Mouse (Mus musculus): ENCODE data around the gene Trio. TPM values are rescaled to one million over a fixed set of nuclear protein-coding genes. Genes with fewer than 3 reads are reported as not detected.
A peak's percentile ranks its signal among the peaks of the same experiment; 100 is the strongest.

The Trio gene
- polyA plus RNA-seq, 1 experiment from 2014 or later = 53.9 TPM

DNA sequence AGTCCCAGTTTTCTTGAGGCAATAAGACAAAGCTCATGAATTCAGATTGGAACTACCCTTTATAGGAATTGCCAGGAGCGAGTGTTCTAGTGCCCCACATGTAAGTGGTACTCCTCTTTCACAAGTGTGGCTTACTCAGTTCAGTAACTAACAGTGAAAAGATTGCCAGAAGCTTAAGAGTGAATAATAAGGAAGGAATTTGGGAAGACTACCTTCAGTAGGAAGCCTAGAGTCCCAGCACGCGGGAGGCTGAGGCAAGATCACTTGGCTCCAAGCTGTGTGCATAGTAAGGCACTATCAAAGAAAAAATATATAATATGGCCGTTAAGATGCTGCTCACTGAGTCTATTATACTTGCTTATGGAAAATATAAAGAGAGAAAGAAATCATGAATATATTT lies 26.2 kb upstream of the Trio start:
- Histone ChIP-seq H3K9me3 (ENCODE audit: control insufficient read depth, low read length) (no peaks in the 10 kb centered on the region), H3K27me3 (ENCODE audit: control insufficient read depth, insufficient read depth, low read length) (no peaks in the 10 kb centered on the region), H3K4me2 (replicated peaks) (no peak overlapping the region), H3K27ac (no peak overlapping the region), H3K4me1 (replicated peaks; ENCODE audit: control insufficient read depth, insufficient read depth, low read length) (0 out of 2 replicates have a peak, but pooled peaks cover 7% of the 10 kb centered on the region), H3K9ac (no peak overlapping the region), H3K4me3 (replicated peaks; ENCODE audit: low read length) (no peak overlapping the region), H3K36me3 (replicated peaks; ENCODE audit: control insufficient read depth, insufficient read depth) (no peaks in the 10 kb centered on the region)
- WGBS = 39% methylated on average over 4 of the region's 4 CpGs
- ATAC-seq (ENCODE audit: low FRiP score) (peak; percentile 12; the same call in 1 of the 2 replicates), DNase-seq (ENCODE audit: low spot score) (peak; percentile 43)

DNA sequence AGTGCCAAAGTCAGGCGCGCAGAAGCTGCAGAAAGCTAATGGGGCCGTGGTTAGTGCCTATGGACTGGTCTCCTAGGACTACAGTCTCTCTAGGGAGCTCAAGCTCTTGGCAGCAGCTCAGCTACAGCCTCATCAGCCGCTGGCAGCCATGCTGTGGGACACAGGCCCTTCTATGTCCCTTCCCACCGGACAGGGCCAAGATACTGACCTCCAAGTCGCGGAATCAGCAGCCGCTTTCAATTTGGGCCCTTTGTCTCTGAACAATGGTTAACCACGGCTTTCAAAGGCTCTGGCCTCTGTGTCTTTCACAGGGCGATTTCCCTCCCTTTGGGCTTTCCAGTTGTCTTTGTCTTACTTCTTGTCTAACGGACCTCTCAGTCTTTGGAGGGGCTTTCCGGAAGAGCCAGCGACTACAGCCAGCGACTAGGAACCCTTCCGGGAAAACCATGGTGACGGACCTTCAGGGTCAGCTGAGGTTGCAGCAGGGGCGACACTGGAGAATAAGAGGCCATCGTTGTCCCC lies 25.5 kb upstream of the Trio start:
- Histone ChIP-seq H3K4me1 (replicated peaks; ENCODE audit: control insufficient read depth, insufficient read depth, low read length) (0 out of 2 replicates have a peak, but pooled peaks cover 7% of the 10 kb centered on the region), H3K36me3 (replicated peaks; ENCODE audit: control insufficient read depth, insufficient read depth) (no peaks in the 10 kb centered on the region), H3K9ac (no peak overlapping the region), H3K9me3 (ENCODE audit: control insufficient read depth, low read length) (no peaks in the 10 kb centered on the region), H3K4me2 (replicated peaks) (peak overlapping the region; percentile 30), H3K4me3 (replicated peaks; ENCODE audit: low read length) (no peak overlapping the region), H3K27ac (no peak overlapping the region), H3K27me3 (ENCODE audit: control insufficient read depth, insufficient read depth, low read length) (no peaks in the 10 kb centered on the region)
- ATAC-seq (ENCODE audit: low FRiP score) (peak; percentile 95), DNase-seq (ENCODE audit: low spot score) (peak; percentile 75)
- 7% methylated on average over 18 of the region's 18 CpGs for whole genome bisulfite sequencing

DNA sequence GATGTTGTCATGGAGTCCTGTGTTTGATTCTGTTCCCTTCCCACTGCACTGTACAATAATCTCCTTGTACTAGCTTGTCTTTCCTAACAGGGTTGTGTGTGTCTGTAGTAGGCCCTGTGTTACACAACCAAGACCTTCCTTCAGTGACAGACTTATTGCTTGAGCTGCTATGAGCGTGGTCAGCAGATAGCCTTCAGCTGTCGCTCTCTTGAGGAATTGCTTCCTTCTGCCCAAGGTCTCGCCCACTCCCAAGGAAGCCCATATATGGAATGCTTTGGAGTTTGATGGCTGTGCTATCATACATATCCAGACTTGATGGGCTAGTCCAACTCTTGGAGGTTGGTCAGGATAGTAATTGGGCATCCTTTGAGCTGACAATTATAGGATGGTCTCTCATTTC lies 22.1 kb upstream of the Trio start:
- no peak overlapping the region for H3K9ac ChIP-seq
- H3K4me1 ChIP-seq (replicated peaks; ENCODE audit: control insufficient read depth, insufficient read depth, low read length) = 0 out of 2 replicates have a peak, but pooled peaks cover 7% of the 10 kb centered on the region
- no peak overlapping the region for H3K4me3 ChIP-seq (replicated peaks; ENCODE audit: low read length)
- H3K9me3 ChIP-seq (ENCODE audit: control insufficient read depth, low read length) = no peaks in the 10 kb centered on the region
- no peak for DNase-seq (ENCODE audit: low spot score)
- H3K36me3 ChIP-seq (replicated peaks; ENCODE audit: control insufficient read depth, insufficient read depth) = no peaks in the 10 kb centered on the region
- H3K27me3 ChIP-seq (ENCODE audit: control insufficient read depth, insufficient read depth, low read length) = no peaks in the 10 kb centered on the region
- no peak for ATAC-seq (ENCODE audit: low FRiP score)
- H3K27ac ChIP-seq = no peak overlapping the region
- WGBS = 90% methylated on average over 3 of the region's 3 CpGs
- no peak overlapping the region for H3K4me2 ChIP-seq (replicated peaks)

DNA sequence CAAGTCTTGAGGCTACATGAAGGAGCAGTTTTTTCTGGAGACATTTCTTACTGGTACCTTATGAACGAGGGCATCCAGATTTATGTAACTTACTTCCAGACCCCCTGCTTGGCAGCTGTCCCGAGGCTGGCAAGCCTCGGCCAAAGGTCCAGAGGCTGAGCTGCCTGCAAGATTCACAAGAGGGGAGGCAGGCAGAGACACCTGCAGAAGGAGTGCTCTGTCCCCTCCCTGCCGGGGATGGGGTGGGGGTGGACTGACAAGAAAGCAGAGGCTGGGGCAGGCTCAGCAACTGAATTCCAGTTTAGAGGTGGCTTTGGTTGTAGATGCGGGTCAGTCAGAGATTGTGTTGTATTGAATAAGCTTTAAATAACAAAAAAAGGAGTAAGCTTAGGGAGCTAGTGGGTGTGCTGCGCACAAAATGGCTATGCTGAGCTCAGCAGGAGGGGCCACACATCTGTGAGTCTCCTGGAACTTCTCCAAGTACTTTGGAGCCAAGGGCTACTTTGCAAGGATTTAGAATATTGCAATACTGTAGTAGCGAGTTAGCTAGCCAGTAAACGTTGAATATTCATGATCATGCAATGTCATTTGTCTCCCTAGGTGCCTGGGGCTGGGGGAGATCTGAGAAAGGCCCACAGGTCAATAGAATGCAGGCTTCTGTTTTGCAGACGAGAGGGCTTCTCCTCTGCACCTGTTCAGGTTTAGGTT lies 15.7 kb upstream of the Trio start:
- ATAC-seq (ENCODE audit: low FRiP score) (peak; percentile 14; the same call in 1 of the 2 replicates), DNase-seq (ENCODE audit: low spot score) (no peak)
- Histone ChIP-seq H3K27me3 (ENCODE audit: control insufficient read depth, insufficient read depth, low read length) (no peaks in the 10 kb centered on the region), H3K4me3 (replicated peaks; ENCODE audit: low read length) (no peak overlapping the region), H3K4me2 (replicated peaks) (no peak overlapping the region), H3K36me3 (replicated peaks; ENCODE audit: control insufficient read depth, insufficient read depth) (no peaks in the 10 kb centered on the region), H3K9ac (no peak overlapping the region), H3K9me3 (ENCODE audit: control insufficient read depth, low read length) (no peaks in the 10 kb centered on the region), H3K4me1 (replicated peaks; ENCODE audit: control insufficient read depth, insufficient read depth, low read length) (no peaks in the 10 kb centered on the region), H3K27ac (no peak overlapping the region)
- WGBS = 7% methylated on average over 9 of the region's 9 CpGs

DNA sequence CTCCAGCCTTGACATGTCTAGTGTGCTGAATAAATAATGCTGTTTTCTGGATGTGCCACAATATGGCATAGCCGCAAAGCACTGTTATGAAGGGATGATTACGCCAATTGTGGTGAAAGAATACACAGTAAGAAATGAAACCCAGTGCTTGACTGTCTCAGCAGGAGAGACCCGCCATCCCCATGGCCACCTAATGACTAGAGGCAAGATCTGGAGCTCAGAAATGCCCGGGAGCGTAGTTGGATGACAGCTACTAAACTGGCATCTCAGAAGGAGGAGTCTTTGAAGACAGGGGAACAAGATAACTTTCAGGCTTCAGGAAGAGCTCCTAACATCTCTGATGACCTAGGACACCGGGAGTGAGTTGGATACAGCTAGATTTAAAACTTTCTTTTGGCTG lies 12.0 kb upstream of the Trio start:
- Histone ChIP-seq H3K4me1 (replicated peaks; ENCODE audit: control insufficient read depth, insufficient read depth, low read length) (no peaks in the 10 kb centered on the region), H3K27ac (no peak overlapping the region), H3K36me3 (replicated peaks; ENCODE audit: control insufficient read depth, insufficient read depth) (no peaks in the 10 kb centered on the region), H3K4me2 (replicated peaks) (no peak overlapping the region), H3K4me3 (replicated peaks; ENCODE audit: low read length) (no peak overlapping the region), H3K27me3 (ENCODE audit: control insufficient read depth, insufficient read depth, low read length) (no peaks in the 10 kb centered on the region), H3K9ac (no peak overlapping the region), H3K9me3 (ENCODE audit: control insufficient read depth, low read length) (no peaks in the 10 kb centered on the region)
- ATAC-seq (ENCODE audit: low FRiP score) (no peak), DNase-seq (ENCODE audit: low spot score) (no peak)
- 92% methylated on average over 6 of the region's 6 CpGs for WGBS

DNA sequence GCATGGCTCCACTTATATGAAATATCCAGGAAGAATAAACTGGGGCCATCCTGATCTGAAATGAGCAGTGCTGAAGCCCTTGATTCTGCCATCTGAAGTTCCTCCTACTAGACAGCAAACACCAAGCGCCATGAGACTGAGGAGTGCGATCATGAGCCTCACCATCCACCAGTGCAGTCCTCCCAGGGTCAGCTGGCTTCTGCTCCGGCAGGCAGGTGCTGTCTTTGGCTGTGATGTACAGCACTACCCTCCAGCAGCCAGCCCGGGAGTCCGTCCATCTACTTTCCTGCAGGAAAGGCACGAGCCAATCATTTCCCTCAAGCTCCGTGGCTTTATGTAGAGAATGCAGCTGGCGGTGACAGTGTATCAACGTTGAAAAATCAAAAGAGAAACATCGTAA lies 10.0 kb upstream of the Trio start:
- H3K9ac ChIP-seq = no peak overlapping the region
- no peak overlapping the region for H3K4me3 ChIP-seq (replicated peaks; ENCODE audit: low read length)
- WGBS = 86% methylated on average over 10 of the region's 10 CpGs
- no peaks in the 10 kb centered on the region for H3K4me1 ChIP-seq (replicated peaks; ENCODE audit: control insufficient read depth, insufficient read depth, low read length)
- H3K27me3 ChIP-seq (ENCODE audit: control insufficient read depth, insufficient read depth, low read length) = no peaks in the 10 kb centered on the region
- H3K27ac ChIP-seq = no peak overlapping the region
- H3K9me3 ChIP-seq (ENCODE audit: control insufficient read depth, low read length) = no peaks in the 10 kb centered on the region
- no peaks in the 10 kb centered on the region for H3K36me3 ChIP-seq (replicated peaks; ENCODE audit: control insufficient read depth, insufficient read depth)
- H3K4me2 ChIP-seq (replicated peaks) = no peak overlapping the region
- ATAC-seq (ENCODE audit: low FRiP score) (no peak), DNase-seq (ENCODE audit: low spot score) (no peak)

DNA sequence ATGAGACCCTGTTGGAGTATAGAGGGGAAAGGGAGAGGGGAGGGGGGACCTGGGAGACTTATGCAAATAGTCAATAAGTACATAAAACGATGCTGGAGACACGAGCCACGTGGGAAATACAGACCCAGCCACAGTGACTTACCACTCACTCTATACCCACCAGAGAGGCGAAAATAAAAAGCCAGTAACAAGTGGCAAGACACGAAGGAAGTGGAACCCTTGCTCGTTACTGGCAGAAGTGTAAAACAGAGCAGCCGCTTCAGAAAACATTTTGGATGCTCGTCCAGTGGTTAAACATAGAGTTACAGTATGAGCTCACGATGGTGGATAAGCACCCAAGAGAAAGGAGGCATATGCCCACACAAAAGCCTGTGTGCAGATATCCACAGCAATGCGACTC lies 9.0 kb upstream of the Trio start:
- H3K9ac ChIP-seq = no peak overlapping the region
- no peak overlapping the region for H3K4me2 ChIP-seq (replicated peaks)
- no peak overlapping the region for H3K27ac ChIP-seq
- ATAC-seq (ENCODE audit: low FRiP score) = no peak
- H3K4me3 ChIP-seq (replicated peaks; ENCODE audit: low read length) = no peak overlapping the region
- no peaks in the 10 kb centered on the region for H3K36me3 ChIP-seq (replicated peaks; ENCODE audit: control insufficient read depth, insufficient read depth)
- no peak for DNase-seq (ENCODE audit: low spot score)
- 81% methylated on average over 10 of the region's 10 CpGs for WGBS
- H3K27me3 ChIP-seq (ENCODE audit: control insufficient read depth, insufficient read depth, low read length) = no peaks in the 10 kb centered on the region
- H3K4me1 ChIP-seq (replicated peaks; ENCODE audit: control insufficient read depth, insufficient read depth, low read length) = no peaks in the 10 kb centered on the region
- H3K9me3 ChIP-seq (ENCODE audit: control insufficient read depth, low read length) = no peaks in the 10 kb centered on the region

DNA sequence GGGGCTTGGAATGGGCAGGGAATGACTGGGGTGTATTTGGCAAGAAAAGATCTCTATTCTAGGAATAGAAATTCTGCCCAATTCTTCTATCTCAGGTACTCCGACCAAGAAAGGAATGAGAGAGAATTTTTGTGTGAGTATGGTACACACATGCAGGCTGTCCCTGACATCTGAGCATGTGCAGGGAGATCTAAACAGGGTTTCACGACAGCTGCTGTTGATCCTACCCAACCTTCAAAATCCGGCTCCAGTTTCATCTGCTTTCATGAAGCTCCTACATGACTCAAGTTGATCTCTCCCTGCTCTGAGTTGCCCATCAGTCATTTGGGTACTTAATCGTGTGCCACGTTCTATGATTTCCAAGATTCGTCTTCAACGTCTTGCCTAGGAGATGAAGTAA lies 3.7 kb upstream of the Trio start:
- 97% methylated on average over 7 of the region's 7 CpGs for WGBS
- no peak for ATAC-seq (ENCODE audit: low FRiP score)

DNA sequence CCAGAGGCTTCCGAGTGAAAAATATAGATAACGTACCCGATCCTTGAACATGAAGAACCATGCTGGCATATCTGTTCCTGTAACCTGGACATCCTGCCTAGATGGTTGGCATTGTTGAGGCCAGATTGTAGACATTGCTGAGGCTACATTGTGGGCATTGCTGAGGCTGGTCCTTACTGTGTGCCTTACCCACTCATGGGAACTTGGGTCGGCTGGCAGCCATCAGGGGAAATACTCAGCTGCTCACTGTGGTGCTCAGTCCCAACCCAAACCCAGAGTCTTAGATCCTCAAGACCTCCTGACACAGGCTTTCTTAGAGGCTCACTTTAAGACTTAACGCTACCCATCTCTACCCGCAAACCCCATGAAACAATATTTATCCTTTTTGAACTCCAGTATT lies 2.9 kb upstream of the Trio start:
- WGBS = 93% methylated on average over 6 of the region's 6 CpGs
- Histone ChIP-seq H3K27ac (no peak overlapping the region), H3K9ac (no peak overlapping the region), H3K36me3 (replicated peaks; ENCODE audit: control insufficient read depth, insufficient read depth) (no peaks in the 10 kb centered on the region), H3K4me1 (replicated peaks; ENCODE audit: control insufficient read depth, insufficient read depth, low read length) (peaks cover 14% of the 10 kb centered on the region), H3K27me3 (ENCODE audit: control insufficient read depth, insufficient read depth, low read length) (no peaks in the 10 kb centered on the region), H3K9me3 (ENCODE audit: control insufficient read depth, low read length) (no peaks in the 10 kb centered on the region), H3K4me3 (replicated peaks; ENCODE audit: low read length) (no peak overlapping the region), H3K4me2 (replicated peaks) (no peak overlapping the region)
- DNase-seq (ENCODE audit: low spot score) (no peak), ATAC-seq (ENCODE audit: low FRiP score) (no peak)

More for the DNA sequence above, 3.7 kb upstream of the Trio start:
- no peak overlapping the region for H3K27ac ChIP-seq
- no peak for DNase-seq (ENCODE audit: low spot score)
- H3K4me3 ChIP-seq (replicated peaks; ENCODE audit: low read length) = no peak overlapping the region
- H3K9ac ChIP-seq = no peak overlapping the region
- H3K4me1 ChIP-seq (replicated peaks; ENCODE audit: control insufficient read depth, insufficient read depth, low read length) = peaks cover 12% of the 10 kb centered on the region
- H3K4me2 ChIP-seq (replicated peaks) = no peak overlapping the region
- H3K9me3 ChIP-seq (ENCODE audit: control insufficient read depth, low read length) = no peaks in the 10 kb centered on the region
- H3K27me3 ChIP-seq (ENCODE audit: control insufficient read depth, insufficient read depth, low read length) = no peaks in the 10 kb centered on the region
- H3K36me3 ChIP-seq (replicated peaks; ENCODE audit: control insufficient read depth, insufficient read depth) = no peaks in the 10 kb centered on the region

DNA sequence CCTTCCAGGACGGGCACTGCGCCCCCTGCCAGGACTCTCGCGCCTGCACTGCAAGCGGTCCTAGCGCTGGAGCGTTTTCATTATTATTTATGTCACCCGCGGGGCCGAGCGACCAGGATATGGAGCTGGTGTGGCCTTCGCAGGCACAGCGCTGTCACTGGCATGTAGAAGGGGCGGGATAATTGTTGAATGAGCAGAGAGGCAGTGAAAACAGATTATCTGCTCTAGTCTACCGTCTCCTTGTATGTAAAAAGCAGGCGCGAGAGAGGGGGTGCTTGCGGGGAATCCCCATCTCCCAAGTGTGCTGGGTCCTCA lies 476 bp upstream of the Trio start:
- peak overlapping the region; percentile 99 for H3K9ac ChIP-seq
- DNase-seq (ENCODE audit: low spot score) = no peak
- no peak for ATAC-seq (ENCODE audit: low FRiP score)
- peak overlapping the region; percentile 99 for H3K27ac ChIP-seq
- no peaks in the 10 kb centered on the region for H3K9me3 ChIP-seq (ENCODE audit: control insufficient read depth, low read length)
- H3K36me3 ChIP-seq (replicated peaks; ENCODE audit: control insufficient read depth, insufficient read depth) = no peaks in the 10 kb centered on the region
- WGBS = under 1% methylated on average over 18 of the region's 18 CpGs
- H3K4me2 ChIP-seq (replicated peaks) = peak overlapping the region; percentile 58
- peaks cover 38% of the 10 kb centered on the region for H3K4me1 ChIP-seq (replicated peaks; ENCODE audit: control insufficient read depth, insufficient read depth, low read length)
- H3K27me3 ChIP-seq (ENCODE audit: control insufficient read depth, insufficient read depth, low read length) = no peaks in the 10 kb centered on the region
- H3K4me3 ChIP-seq (replicated peaks; ENCODE audit: low read length) = peak overlapping the region; percentile 95
